Mouse (Mus musculus) embryo, embryonic 11.5 days (tissue): ENCODE data around the gene Slitrk2.
A peak's percentile ranks its signal among the peaks of the same experiment; 100 is the strongest.

ENCODE experiments used
- DNase-seq: peaks from one replicate; pipeline ENCODE4 v3.0.0-alpha.2; 2012; ENCODE audit warnings: low read depth, low spot score

The Slitrk2 gene

DNA sequence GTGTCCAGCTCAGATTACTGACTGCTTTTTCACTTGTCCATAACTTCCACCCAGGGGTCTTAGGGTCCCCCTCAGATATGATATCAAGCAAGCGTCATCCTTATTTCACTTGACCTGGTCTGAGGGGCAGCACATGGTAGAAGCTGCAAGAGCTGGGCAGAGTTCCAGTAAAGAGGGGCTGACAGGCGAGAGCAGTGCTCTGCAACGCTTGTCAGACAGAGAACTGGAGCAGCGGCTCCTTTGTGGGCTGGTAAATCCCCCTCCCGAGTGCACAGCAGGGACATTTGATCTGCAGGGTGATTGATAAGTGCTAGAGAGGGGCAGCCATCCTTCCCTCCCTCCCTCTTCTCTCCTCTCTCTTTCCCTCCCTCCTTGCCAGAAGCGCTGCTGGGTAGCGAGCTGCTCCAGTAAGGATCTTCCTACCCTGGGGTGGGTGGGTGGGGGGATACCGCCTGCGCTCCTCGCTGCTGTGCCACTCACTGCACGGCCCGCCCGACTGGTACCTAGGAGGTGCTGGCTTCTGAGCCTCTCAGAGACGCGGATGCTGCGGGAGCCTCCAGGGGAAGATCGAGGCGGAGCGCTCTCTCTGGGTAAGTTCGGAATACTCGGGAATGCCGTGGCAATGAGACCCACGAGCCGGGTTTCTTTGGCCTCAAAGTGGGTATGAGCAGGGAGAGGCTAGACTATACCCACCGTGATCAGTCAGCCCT lies at the start of gene Slitrk2:
Gene Slitrk2 (plus strand): TSS at position 408 of the 710 bp plus-strand sequence.
- DNase-seq: no peak

DNA sequence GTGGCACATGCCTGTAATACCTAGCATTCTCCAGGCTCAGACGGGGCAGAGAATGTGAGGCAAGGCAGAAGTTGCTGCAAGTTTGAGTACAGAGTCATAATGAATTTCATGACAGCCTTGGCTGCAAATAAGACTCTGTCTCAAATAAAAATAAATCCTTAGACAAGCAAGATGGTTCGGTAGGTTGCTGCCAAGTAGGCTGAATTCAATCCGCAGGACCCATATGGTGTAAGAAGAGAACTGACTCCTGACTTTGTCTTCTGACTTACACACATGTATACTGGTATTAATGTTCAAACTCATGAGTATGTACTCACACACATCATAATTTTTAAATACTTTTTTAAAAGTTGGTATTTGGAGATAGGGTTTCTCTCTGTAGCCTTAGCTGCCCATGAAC lies 43.6 kb upstream of the Slitrk2 start:
- DNase-seq: no peak

DNA sequence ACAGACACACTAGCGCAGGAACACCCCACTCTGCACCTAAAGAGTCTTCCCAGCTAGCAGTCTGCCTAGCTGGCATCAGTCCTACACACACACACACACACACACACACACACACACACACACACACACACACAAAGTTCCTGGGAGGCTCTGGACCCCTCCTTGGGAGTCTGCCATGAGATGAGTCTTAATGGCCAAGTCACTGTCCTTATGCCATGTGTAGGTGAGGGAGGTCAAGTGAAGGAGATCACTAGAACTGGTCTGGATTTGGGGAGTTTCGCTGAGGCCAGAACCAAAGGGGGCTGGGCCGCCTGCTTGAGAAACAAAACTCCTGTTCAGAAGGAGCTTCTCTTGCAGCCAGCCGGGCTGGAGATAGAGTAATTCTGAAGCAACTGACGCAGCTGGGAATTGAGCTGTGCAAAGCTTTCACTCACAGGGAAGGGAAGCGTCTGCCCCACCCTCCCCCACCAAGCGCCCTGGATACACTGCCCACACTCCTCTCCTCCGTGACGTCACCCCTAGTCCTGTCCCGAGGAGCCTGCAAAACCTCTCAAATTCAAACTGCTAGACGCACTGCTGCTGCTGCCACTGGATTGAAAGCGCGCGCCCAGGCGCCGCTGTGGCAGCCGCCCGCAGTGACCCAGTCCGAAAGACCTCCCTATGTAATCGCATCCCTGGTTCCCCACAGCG lies 3.5 kb downstream of the Slitrk2 start:
- DNase-seq: peak; percentile 37

DNA sequence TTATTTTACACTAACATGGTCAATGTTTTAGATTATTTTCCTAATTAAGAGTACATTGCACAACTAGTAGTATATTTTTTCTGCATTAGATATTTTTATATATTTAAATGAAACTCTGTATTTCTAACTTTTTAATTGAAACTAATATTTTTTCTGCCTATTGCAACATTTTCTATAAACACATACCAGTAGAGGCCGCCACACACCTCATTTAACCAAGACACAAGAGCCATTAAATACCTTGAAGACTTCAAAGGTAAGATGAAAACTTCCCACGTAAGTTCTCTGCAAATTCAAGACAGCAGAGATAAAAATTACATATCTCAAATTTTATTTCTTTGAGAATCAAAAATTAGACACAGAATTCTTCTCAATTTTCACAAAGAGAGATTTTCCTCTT lies 8.2 kb downstream of the Slitrk2 start:
- no peak for DNase-seq

- DNase-seq: no peak
Measured at GRCm38 (mm10) chrX:66676959-66677358, 27.8 kb downstream of the Slitrk2 start.

- no peak for DNase-seq
Measured at GRCm38 (mm10) chrX:66678646-66679045, 29.5 kb downstream of the Slitrk2 start.
